Mouse (Mus musculus) activated CD4-positive, CD25-positive, alpha-beta regulatory T cell, adult 9 weeks (primary cell): ENCODE measurements around the gene Rsph9. TPM values are rescaled to one million over a fixed set of nuclear protein-coding genes. Genes with fewer than 3 reads are reported as not detected.

Experiments used
- polyA plus RNA-seq: library from polyadenylated mRNA; unstranded; fragments of 100-300 nt; shearing (Covaris generic); gene quantifications from one replicate; pipeline ENCODE4 v1.2.1, GENCODE M21; 2017

Gene Rsph9
- 1.9 TPM for polyA plus RNA-seq

GRCm38 (mm10) chr17:46143578-46144423, at the start of gene Rsph9:
Gene Rsph9, minus strand, starts transcription at chr17:46144216.

DNA sequence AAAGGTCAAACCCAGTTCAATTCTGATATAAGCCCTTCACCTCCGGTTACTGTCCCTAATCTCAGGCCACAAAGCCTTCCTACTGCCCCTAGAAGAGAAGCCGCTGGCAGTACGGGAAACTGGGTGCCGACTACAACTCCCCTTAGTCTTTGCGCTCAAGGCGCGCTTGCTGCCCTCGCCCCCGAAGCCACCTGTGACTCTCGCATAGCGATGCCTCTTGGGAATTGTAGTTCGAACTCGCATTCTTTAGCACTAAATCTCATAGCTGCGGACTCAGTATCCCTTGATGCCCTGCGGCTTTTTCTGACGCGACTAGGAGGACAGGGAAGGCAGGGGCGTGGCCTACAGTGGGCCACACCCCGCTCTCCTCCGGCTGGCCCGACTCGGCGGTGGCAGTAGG, 16.7 kb upstream of the Rsph9 start, which contains the start of gene Gtpbp2:
Gtpbp2 (plus strand) TSS at position 347 of the 400 bp plus-strand sequence.

GRCm38 (mm10) chr17:46152847-46153782, 9.1 kb upstream of the Rsph9 start, which contains the start of gene Mad2l1bp:
Gene Mad2l1bp, minus strand, starts transcription at chr17:46153553.

DNA sequence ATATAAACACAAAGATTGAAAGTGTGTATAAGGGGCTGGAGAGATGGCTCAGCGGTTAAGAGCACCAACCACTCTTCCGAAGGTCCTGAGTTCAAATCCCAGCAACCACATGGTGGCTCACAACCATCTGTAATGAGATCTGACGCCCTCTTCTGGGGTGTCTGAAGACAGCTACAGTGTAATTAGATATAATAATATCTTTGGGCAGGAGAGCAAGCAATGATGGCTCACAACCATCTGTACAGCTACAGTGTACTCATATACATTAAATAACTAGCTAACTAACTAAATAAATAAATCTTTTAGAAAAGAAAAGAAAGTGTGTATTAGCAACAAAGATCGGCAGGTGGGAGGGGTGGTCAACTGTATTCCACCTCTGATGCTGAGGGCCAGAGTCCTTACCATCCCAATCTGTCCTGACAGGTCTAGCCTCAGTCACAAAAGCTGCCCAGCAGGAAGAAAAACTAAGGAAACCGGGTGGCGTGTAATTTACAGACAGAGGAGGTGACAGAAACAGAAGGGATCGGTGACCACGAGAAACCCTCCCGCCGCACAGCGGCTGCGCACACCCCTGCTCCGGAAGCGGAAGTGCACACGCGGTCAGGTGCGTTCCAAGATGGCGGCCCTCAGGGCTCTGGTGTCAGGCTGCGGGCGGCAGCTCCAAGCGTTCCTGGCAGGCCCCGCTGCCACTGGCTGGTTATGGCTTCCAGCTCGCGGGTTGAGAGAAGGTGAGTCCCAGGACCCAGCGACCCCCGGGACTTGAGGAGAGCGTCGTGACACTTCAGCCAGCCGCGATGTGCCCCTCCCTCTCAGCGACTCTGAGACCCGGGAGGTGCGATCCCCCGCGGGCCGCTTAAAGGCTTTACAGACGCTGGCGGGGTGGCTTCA, 33.4 kb downstream of the Rsph9 start, which contains the start of gene Mrps18a:
Mrps18a (plus strand) TSS at position 585 of the 888 bp plus-strand sequence.

Other genes with a start within 250 kb of the Rsph9 start
- gene Vegfa, start 111.8 kb downstream of the Rsph9 start, polyA plus RNA-seq: 0.16 TPM
- 100 TPM for gene Mrps18a, start 33.2 kb downstream of the Rsph9 start, polyA plus RNA-seq
- gene Mad2l1bp, start 9.3 kb upstream of the Rsph9 start, polyA plus RNA-seq: 62.9 TPM
- 93.2 TPM for gene Gtpbp2, start 16.8 kb upstream of the Rsph9 start, polyA plus RNA-seq
- gene Polh, start 58.4 kb upstream of the Rsph9 start, polyA plus RNA-seq: 7.9 TPM
- gene Xpo5, start 58.6 kb upstream of the Rsph9 start, polyA plus RNA-seq: 52.0 TPM
- 72.9 TPM for gene Polr1c, start 103.8 kb upstream of the Rsph9 start, polyA plus RNA-seq
- gene Yipf3, start 103.9 kb upstream of the Rsph9 start, polyA plus RNA-seq: 188 TPM
- gene Lrrc73, start 109.3 kb upstream of the Rsph9 start, polyA plus RNA-seq: 0.13 TPM
- gene Tjap1, start 138.8 kb upstream of the Rsph9 start, polyA plus RNA-seq: 29.3 TPM
- not detected for gene Dlk2, start 153.2 kb upstream of the Rsph9 start, polyA plus RNA-seq
- 8.0 TPM for gene Abcc10, start 184.1 kb upstream of the Rsph9 start, polyA plus RNA-seq
- 1.1 TPM for gene Zfp318, start 239.5 kb upstream of the Rsph9 start, polyA plus RNA-seq